Mouse (Mus musculus): ENCODE results near the gene Hoxa9. TPM values are rescaled to one million over a fixed set of nuclear protein-coding genes. Genes with fewer than 3 reads are reported as not detected.

Gene Hoxa9
- polyA plus RNA-seq, 1 experiment from 2014 or later = 0.89 TPM

GRCm38 (mm10) chr6:52248638-52249414 is 17.9 kb upstream of the Hoxa9 start:
- DNase-seq (no peak), ATAC-seq (ENCODE audit: low read depth) (no peak)
- Histone ChIP-seq H3K9me3 (replicated peaks) (no peaks in the 10 kb centered on the region), H3K9ac (no peak overlapping the region), H3K27ac (no peak overlapping the region), H3K4me1 (replicated peaks) (0 out of 2 replicates have a peak, but pooled peaks cover 2% of the 10 kb centered on the region), H3K4me2 (no peak overlapping the region), H3K4me3 (replicated peaks) (no peak overlapping the region), H3K36me3 (no peaks in the 10 kb centered on the region), H3K27me3 (peaks cover 100% of the 10 kb centered on the region)
- 3% methylated on average over 27 of the region's 27 CpGs for whole genome bisulfite sequencing (ENCODE audit: insufficient replicate concordance)

GRCm38 (mm10) chr6:52247766-52248637 is 17.1 kb upstream of the Hoxa9 start:
- no peak for ATAC-seq (ENCODE audit: low read depth)
- 0 out of 2 replicates have a peak, but pooled peaks cover 2% of the 10 kb centered on the region for H3K4me1 ChIP-seq (replicated peaks)
- H3K4me3 ChIP-seq (replicated peaks) = no peak overlapping the region
- H3K36me3 ChIP-seq = no peaks in the 10 kb centered on the region
- H3K27ac ChIP-seq = no peak overlapping the region
- H3K9ac ChIP-seq = no peak overlapping the region
- DNase-seq = no peak
- 3% methylated on average over 23 of the region's 23 CpGs for WGBS (ENCODE audit: insufficient replicate concordance)
- H3K4me2 ChIP-seq = no peak overlapping the region
- peaks cover 100% of the 10 kb centered on the region for H3K27me3 ChIP-seq
- H3K9me3 ChIP-seq (replicated peaks) = no peaks in the 10 kb centered on the region

GRCm38 (mm10) chr6:52246916-52247315 is 16.0 kb upstream of the Hoxa9 start:
- Histone ChIP-seq H3K4me3 (replicated peaks) (no peak overlapping the region), H3K9ac (no peak overlapping the region), H3K4me1 (replicated peaks) (0 out of 2 replicates have a peak, but pooled peaks cover 2% of the 10 kb centered on the region), H3K4me2 (no peak overlapping the region), H3K36me3 (no peaks in the 10 kb centered on the region), H3K27me3 (peaks cover 100% of the 10 kb centered on the region), H3K9me3 (replicated peaks) (no peaks in the 10 kb centered on the region), H3K27ac (no peak overlapping the region)
- WGBS (ENCODE audit: insufficient replicate concordance) = 5% methylated on average over 3 of the region's 3 CpGs
- DNase-seq (no peak), ATAC-seq (ENCODE audit: low read depth) (no peak)

- ATAC-seq (ENCODE audit: low read depth) (no peak), DNase-seq (no peak)
- WGBS (ENCODE audit: insufficient replicate concordance) = under 1% methylated on average over 26 of the region's 26 CpGs
- Histone ChIP-seq H3K27ac (no peak overlapping the region), H3K4me2 (no peak overlapping the region), H3K36me3 (no peaks in the 10 kb centered on the region), H3K27me3 (peaks cover 100% of the 10 kb centered on the region), H3K4me3 (replicated peaks) (no peak overlapping the region), H3K9ac (no peak overlapping the region), H3K9me3 (replicated peaks) (no peaks in the 10 kb centered on the region), H3K4me1 (replicated peaks) (0 out of 2 replicates have a peak, but pooled peaks cover 2% of the 10 kb centered on the region)
Measured at GRCm38 (mm10) chr6:52246403-52246803, 15.5 kb upstream of the Hoxa9 start.

GRCm38 (mm10) chr6:52245757-52246142 is 14.9 kb upstream of the Hoxa9 start, which contains the start of gene Hoxa11:
TSS of gene Hoxa11 (minus strand) at chr6:52245810.
- Histone ChIP-seq H3K9me3 (replicated peaks) (no peaks in the 10 kb centered on the region), H3K36me3 (no peaks in the 10 kb centered on the region), H3K4me1 (replicated peaks) (0 out of 2 replicates have a peak, but pooled peaks cover 2% of the 10 kb centered on the region), H3K4me2 (no peak within 1 kb of the TSS), H3K27me3 (peaks cover 100% of the 10 kb centered on the region), H3K9ac (no peak within 1 kb of the TSS), H3K27ac (no peak within 1 kb of the TSS), H3K4me3 (replicated peaks) (peak within 1 kb of the TSS; percentile 18; the same call in 1 of the 2 replicates)
- 3% methylated on average over 20 of the region's 20 CpGs for WGBS (ENCODE audit: insufficient replicate concordance)
- DNase-seq = no peak
- ATAC-seq (ENCODE audit: low read depth) = no peak

GRCm38 (mm10) chr6:52245040-52245756 is 14.3 kb upstream of the Hoxa9 start:
- no peaks in the 10 kb centered on the region for H3K9me3 ChIP-seq (replicated peaks)

GRCm38 (mm10) chr6:52244471-52245039 is 13.7 kb upstream of the Hoxa9 start:
- H3K9me3 ChIP-seq (replicated peaks) = no peaks in the 10 kb centered on the region
- H3K4me3 ChIP-seq (replicated peaks) = 0 out of 2 replicates have a peak overlapping the region, but pooled peaks have one; percentile 18
- no peak overlapping the region for H3K27ac ChIP-seq
- H3K4me1 ChIP-seq (replicated peaks) = 0 out of 2 replicates have a peak, but pooled peaks cover 2% of the 10 kb centered on the region
- no peaks in the 10 kb centered on the region for H3K36me3 ChIP-seq
- 3% methylated on average over 23 of the region's 23 CpGs for WGBS (ENCODE audit: insufficient replicate concordance)
- H3K4me2 ChIP-seq = no peak overlapping the region
- H3K9ac ChIP-seq = no peak overlapping the region
- peaks cover 100% of the 10 kb centered on the region for H3K27me3 ChIP-seq
- no peak for ATAC-seq (ENCODE audit: low read depth)
- DNase-seq = no peak

More at GRCm38 (mm10) chr6:52245040-52245756, 14.3 kb upstream of the Hoxa9 start:
- Histone ChIP-seq H3K4me2 (no peak overlapping the region), H3K27me3 (peaks cover 100% of the 10 kb centered on the region), H3K4me3 (replicated peaks) (peak overlapping the region; percentile 18; the same call in 1 of the 2 replicates), H3K27ac (no peak overlapping the region), H3K4me1 (replicated peaks) (0 out of 2 replicates have a peak, but pooled peaks cover 2% of the 10 kb centered on the region), H3K36me3 (no peaks in the 10 kb centered on the region), H3K9ac (no peak overlapping the region)
- ATAC-seq (ENCODE audit: low read depth) = no peak
- DNase-seq = no peak
- 2% methylated on average over 69 of the region's 71 CpGs for WGBS (ENCODE audit: insufficient replicate concordance)

GRCm38 (mm10) chr6:52243681-52244121 is 12.8 kb upstream of the Hoxa9 start:
- Histone ChIP-seq H3K9me3 (replicated peaks) (no peaks in the 10 kb centered on the region), H3K27ac (no peak overlapping the region), H3K36me3 (no peaks in the 10 kb centered on the region), H3K9ac (no peak overlapping the region), H3K4me1 (replicated peaks) (0 out of 2 replicates have a peak, but pooled peaks cover 2% of the 10 kb centered on the region), H3K4me2 (no peak overlapping the region), H3K27me3 (peaks cover 99% of the 10 kb centered on the region), H3K4me3 (replicated peaks) (no peak overlapping the region)
- WGBS (ENCODE audit: insufficient replicate concordance) = 3% methylated on average over 12 of the region's 12 CpGs
- ATAC-seq (ENCODE audit: low read depth) (no peak), DNase-seq (no peak)

- WGBS (ENCODE audit: insufficient replicate concordance) = 4% methylated on average over 4 of the region's 4 CpGs
- Histone ChIP-seq H3K27me3 (peaks cover 99% of the 10 kb centered on the region), H3K27ac (no peak overlapping the region), H3K4me3 (replicated peaks) (no peak overlapping the region), H3K36me3 (no peaks in the 10 kb centered on the region), H3K9ac (no peak overlapping the region), H3K4me1 (replicated peaks) (0 out of 2 replicates have a peak, but pooled peaks cover 2% of the 10 kb centered on the region), H3K9me3 (replicated peaks) (no peaks in the 10 kb centered on the region), H3K4me2 (no peak overlapping the region)
- ATAC-seq (ENCODE audit: low read depth) (no peak), DNase-seq (no peak)
Measured at GRCm38 (mm10) chr6:52242801-52243332, 12.0 kb upstream of the Hoxa9 start.

- Histone ChIP-seq H3K9ac (no peak overlapping the region), H3K4me1 (replicated peaks) (0 out of 2 replicates have a peak, but pooled peaks cover under 1% of the 10 kb centered on the region), H3K36me3 (no peaks in the 10 kb centered on the region), H3K4me3 (replicated peaks) (no peak overlapping the region), H3K9me3 (replicated peaks) (no peaks in the 10 kb centered on the region), H3K4me2 (no peak overlapping the region), H3K27me3 (peaks cover 99% of the 10 kb centered on the region), H3K27ac (no peak overlapping the region)
- WGBS (ENCODE audit: insufficient replicate concordance) = 2% methylated on average over 9 of the region's 9 CpGs
- DNase-seq (no peak), ATAC-seq (ENCODE audit: low read depth) (no peak)
Measured at GRCm38 (mm10) chr6:52241001-52241621, 10.2 kb upstream of the Hoxa9 start.
